Mouse (Mus musculus): Measurements from ENCODE around the gene Mfap2.

DNA sequence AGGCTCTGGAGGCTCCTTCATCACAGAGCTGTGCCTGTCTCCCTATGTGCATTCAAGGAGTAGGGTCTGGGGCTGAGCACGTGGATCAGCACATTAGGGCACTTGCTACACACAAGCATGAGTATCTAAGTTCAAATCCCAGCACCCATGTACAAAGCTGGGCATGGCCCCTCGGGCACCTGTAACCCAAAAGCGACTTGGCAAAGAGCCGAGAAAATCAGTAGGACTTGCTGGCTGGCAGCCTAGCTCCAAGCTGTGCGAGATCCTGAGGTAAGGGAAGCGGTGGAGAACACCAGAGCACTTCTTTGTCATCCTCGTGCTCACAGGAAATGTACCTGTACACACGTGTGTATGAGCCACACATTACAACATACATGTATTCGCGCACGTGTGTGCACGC lies 42.2 kb downstream of the Mfap2 start:
- TF ChIP-seq POLR2A (IDR thresholded peaks at IDR 0.05; ENCODE audit: extremely low read depth, insufficient read depth, low read length) (no peak), CTCF (IDR thresholded peaks at IDR 0.05; ENCODE audit: extremely low read depth, insufficient read depth, low read length) (no peak)
